Mouse (Mus musculus) heart, embryonic 16.5 days (tissue): ENCODE results near the gene Praf2. TPM values are rescaled to one million over a fixed set of nuclear protein-coding genes. Genes with fewer than 3 reads are reported as not detected.

Experiments
- ATAC-seq: fragments of 200-750 bp; cut with Nextera tagmentation; replicated peaks from 2 replicates; pipeline ENCODE4 v1.8.0; 2017; ENCODE audit warnings: moderate number of reproducible peaks; ENCODE audit not compliant: insufficient read depth, low FRiP score; ENCODE audit errors: extremely low read depth
- H3K27ac ChIP-seq: fragments of 300-500 bp; sonication (generic); 2 replicates; pipeline ENCODE4 v1.5.1; 2014; ENCODE audit warnings: mild to moderate bottlenecking, low read length, control low read depth, moderate library complexity
- H3K27me3 ChIP-seq: fragments of 300-500 bp; sonication (generic); 2 replicates; pipeline ENCODE4 v1.6.1; 2014; ENCODE audit warnings: low read length, mixed read lengths; ENCODE audit not compliant: control insufficient read depth, insufficient read depth
- H3K36me3 ChIP-seq: fragments of 300-500 bp; sonication (generic); 2 replicates; pipeline ENCODE4 v1.6.1; 2014; ENCODE audit not compliant: control insufficient read depth, insufficient read depth
- H3K4me1 ChIP-seq: fragments of 300-500 bp; sonication (generic); 2 replicates; pipeline ENCODE4 v1.6.1; 2014; ENCODE audit warnings: low read length, mixed read lengths; ENCODE audit not compliant: control insufficient read depth, insufficient read depth
- H3K4me2 ChIP-seq: fragments of 300-500 bp; sonication (generic); 2 replicates; pipeline ENCODE4 v1.6.1; 2014; ENCODE audit warnings: low read depth, mild to moderate bottlenecking, control low read depth, low read length
- H3K4me3 ChIP-seq: fragments of 300-500 bp; sonication (generic); 2 replicates; pipeline ENCODE4 v1.5.1; 2014; ENCODE audit warnings: mild to moderate bottlenecking, control low read depth, low read length
- H3K9ac ChIP-seq: fragments of 300-500 bp; sonication (generic); 2 replicates; pipeline ENCODE4 v1.6.1; 2014; ENCODE audit warnings: low read length, control low read depth
- H3K9me3 ChIP-seq: fragments of 300-500 bp; sonication (generic); replicated peaks from 2 replicates; pipeline ENCODE4 v1.6.1; 2016; ENCODE audit warnings: low read length; ENCODE audit not compliant: control insufficient read depth
- WGBS: fragments of 180-500 bp; shearing (Covaris S2); extraction: QIAGEN DNeasy Blood & Tissue Kit; methylation state at CpG from one replicate; pipeline ENCODE4 v1.1.7; 2014; 5-methylcytosine and 5-hydroxymethylcytosine counted together
- polyA plus RNA-seq: library from polyadenylated mRNA; unstranded; fragments of >200 nt; fragmentation: Nextera tagmentation; extraction: Ambion mirVana; gene quantifications from 2 replicates; pipeline ENCODE4 v1.2.1, GENCODE M21; 2015

The Praf2 gene
- polyA plus RNA-seq, 1 experiment from 2014 or later, result 34.0 TPM

GRCm38 (mm10) chrX:7727176-7727575, 1.1 kb upstream of the Praf2 start:
- WGBS, result 87% methylated on average over 13 of the region's 13 CpGs
- Histone ChIP-seq H3K4me3 (no peak overlapping the region), H3K9me3 (no peaks in the 10 kb centered on the region), H3K4me1 (0 out of 2 replicates have a peak, but pooled peaks cover 2% of the 10 kb centered on the region), H3K4me2 (no peak overlapping the region), H3K9ac (no peak overlapping the region), H3K27ac (no peak overlapping the region), H3K27me3 (no peaks in the 10 kb centered on the region), H3K36me3 (peaks cover 11% of the 10 kb centered on the region)
- no peak for ATAC-seq

GRCm38 (mm10) chrX:7728922-7729265, 655 bp downstream of the Praf2 start:
- Histone ChIP-seq H3K4me3 (peak overlapping the region; percentile 58), H3K4me1 (no peaks in the 10 kb centered on the region), H3K9ac (peak overlapping the region; percentile 66), H3K27ac (no peak overlapping the region), H3K4me2 (peak overlapping the region; percentile 69), H3K9me3 (no peaks in the 10 kb centered on the region), H3K27me3 (no peaks in the 10 kb centered on the region), H3K36me3 (peaks cover 9% of the 10 kb centered on the region)
- ATAC-seq, result no peak
- 36% methylated on average over 4 of the region's 4 CpGs for WGBS

GRCm38 (mm10) chrX:7733571-7734156, 5.4 kb downstream of the Praf2 start:
- WGBS, result 27% methylated on average over 23 of the region's 26 CpGs
- 0 out of 2 replicates have a peak overlapping the region, but pooled peaks have one; percentile 28 for H3K4me2 ChIP-seq
- H3K36me3 ChIP-seq, result no peaks in the 10 kb centered on the region
- H3K4me3 ChIP-seq, result peak overlapping the region; percentile 17; the same call in 1 of the 2 replicates
- H3K27ac ChIP-seq, result no peak overlapping the region
- H3K9me3 ChIP-seq, result no peaks in the 10 kb centered on the region
- H3K27me3 ChIP-seq, result no peaks in the 10 kb centered on the region
- ATAC-seq, result no peak; the same call in 1 of the 2 replicates
- H3K4me1 ChIP-seq, result no peaks in the 10 kb centered on the region
- H3K9ac ChIP-seq, result 0 out of 2 replicates have a peak overlapping the region, but pooled peaks have one; percentile 21

GRCm38 (mm10) chrX:7739336-7740081, 11.3 kb downstream of the Praf2 start:
- 62% methylated on average over 14 of the region's 14 CpGs for WGBS
- no peaks in the 10 kb centered on the region for H3K9me3 ChIP-seq
- H3K27ac ChIP-seq, result no peak overlapping the region
- H3K9ac ChIP-seq, result no peak overlapping the region
- no peak overlapping the region for H3K4me3 ChIP-seq
- no peak overlapping the region for H3K4me2 ChIP-seq
- no peak for ATAC-seq
- H3K4me1 ChIP-seq, result no peaks in the 10 kb centered on the region
- no peaks in the 10 kb centered on the region for H3K27me3 ChIP-seq
- H3K36me3 ChIP-seq, result no peaks in the 10 kb centered on the region

- Histone ChIP-seq H3K36me3 (no peaks in the 10 kb centered on the region), H3K9me3 (no peaks in the 10 kb centered on the region), H3K9ac (no peak overlapping the region), H3K4me2 (no peak overlapping the region), H3K4me1 (no peaks in the 10 kb centered on the region), H3K27me3 (no peaks in the 10 kb centered on the region), H3K4me3 (no peak overlapping the region), H3K27ac (no peak overlapping the region)
- ATAC-seq, result no peak
- 54% methylated on average over 10 of the region's 10 CpGs for WGBS
These were observed 12.0 kb downstream of the Praf2 start for GRCm38 (mm10) chrX:7740082-7740819.

GRCm38 (mm10) chrX:7741103-7741502, 12.9 kb downstream of the Praf2 start:
- Histone ChIP-seq H3K4me1 (no peaks in the 10 kb centered on the region), H3K9me3 (no peaks in the 10 kb centered on the region), H3K4me2 (no peak overlapping the region), H3K4me3 (no peak overlapping the region), H3K36me3 (no peaks in the 10 kb centered on the region), H3K9ac (no peak overlapping the region), H3K27me3 (no peaks in the 10 kb centered on the region), H3K27ac (no peak overlapping the region)
- 63% methylated on average over 5 of the region's 5 CpGs for WGBS
- no peak for ATAC-seq

GRCm38 (mm10) chrX:7743470-7743869, 15.2 kb downstream of the Praf2 start:
- Histone ChIP-seq H3K4me2 (no peak overlapping the region), H3K27ac (no peak overlapping the region), H3K36me3 (no peaks in the 10 kb centered on the region), H3K4me3 (no peak overlapping the region), H3K27me3 (no peaks in the 10 kb centered on the region), H3K9ac (no peak overlapping the region), H3K9me3 (no peaks in the 10 kb centered on the region), H3K4me1 (no peaks in the 10 kb centered on the region)
- 45% methylated on average over 5 of the region's 5 CpGs for WGBS
- no peak for ATAC-seq

- Histone ChIP-seq H3K4me1 (no peaks in the 10 kb centered on the region), H3K4me3 (no peak overlapping the region), H3K27me3 (no peaks in the 10 kb centered on the region), H3K36me3 (no peaks in the 10 kb centered on the region), H3K9ac (no peak overlapping the region), H3K4me2 (no peak overlapping the region), H3K9me3 (no peaks in the 10 kb centered on the region), H3K27ac (no peak overlapping the region)
- ATAC-seq, result no peak
- WGBS, result 43% methylated on average over 1 of the region's 1 CpGs
These were observed 16.7 kb downstream of the Praf2 start for GRCm38 (mm10) chrX:7744940-7745339.

- H3K9ac ChIP-seq, result no peak overlapping the region
- no peak overlapping the region for H3K4me2 ChIP-seq
- ATAC-seq, result no peak
- no peaks in the 10 kb centered on the region for H3K27me3 ChIP-seq
- 93% methylated on average over 8 of the region's 8 CpGs for WGBS
- H3K4me1 ChIP-seq, result no peaks in the 10 kb centered on the region
- H3K4me3 ChIP-seq, result no peak overlapping the region
- H3K27ac ChIP-seq, result no peak overlapping the region
- no peaks in the 10 kb centered on the region for H3K9me3 ChIP-seq
- H3K36me3 ChIP-seq, result no peaks in the 10 kb centered on the region
These were observed 17.2 kb downstream of the Praf2 start for GRCm38 (mm10) chrX:7745429-7745828.
